Mouse (Mus musculus) kidney, adult 2 months (tissue): ENCODE results near the gene Rab3ip.

Experiments
- CTCF ChIP-seq: fragments of 200-500 bp; conservative IDR thresholded peaks from 2 replicates; pipeline ENCODE4 v1.5.1; 2011; ENCODE audit warnings: low read depth, mild to moderate bottlenecking, control low read depth, low read length, moderate library complexity, mixed read lengths; ENCODE audit not compliant: insufficient read depth, insufficient read length
- POLR2A ChIP-seq: fragments of 200-500 bp; IDR thresholded peaks from one replicate; pipeline ENCODE4 v1.6.1; 2011; ENCODE audit warnings: low read depth, low read length, control low read depth

DNA sequence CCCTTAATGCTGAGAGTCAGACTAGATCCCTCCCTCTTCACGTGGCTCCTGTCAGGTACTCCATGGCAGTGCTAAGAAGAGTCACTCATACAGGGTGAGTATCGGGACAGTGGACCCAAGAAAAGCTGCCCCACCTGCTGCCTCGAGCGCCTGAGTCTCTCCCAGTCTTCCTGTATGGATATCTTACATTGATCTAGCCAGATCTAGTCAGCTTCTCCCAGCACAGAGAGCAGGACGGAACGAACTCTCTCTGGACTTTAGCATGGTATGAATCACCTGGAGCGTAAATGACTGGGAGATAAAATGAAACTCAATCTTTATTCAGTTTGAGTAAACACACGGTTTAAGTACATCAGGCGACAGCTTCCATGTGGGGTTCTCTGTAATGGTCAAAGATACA is 76.1 kb downstream of the Rab3ip start:
- TF ChIP-seq POLR2A (no peak), CTCF (no peak)
